Mouse (Mus musculus) heart, embryonic 14.5 days (tissue): ENCODE data around the gene Car5a. TPM values are rescaled to one million over a fixed set of nuclear protein-coding genes. Genes with fewer than 3 reads are reported as not detected.

Experiments used
- ATAC-seq: fragments of 200-750 bp; cut with Nextera tagmentation; 2 replicates; pipeline ENCODE4 v1.8.0; 2017; ENCODE audit warnings: low read depth, moderate TSS enrichment; ENCODE audit not compliant: insufficient number of reproducible peaks, insufficient read depth, low FRiP score
- H3K27ac ChIP-seq, 2 experiments: fragments of 200-500 bp in 1 of 2; fragments of 300-500 bp in 1 of 2; sonication (generic) in 1 of 2; replicated peaks in 1 of 2; 2 replicates each; pipeline ENCODE4 v1.5.1; 2012 to 2014; ENCODE audit warnings: low read depth in 2 of 2, low read length in 2 of 2, control low read depth in 1 of 2, mild to moderate bottlenecking in 1 of 2, mixed read lengths in 1 of 2; ENCODE audit not compliant: control insufficient read depth in 1 of 2, insufficient read depth in 1 of 2
- H3K27me3 ChIP-seq: fragments of 300-500 bp; sonication (generic); 2 replicates; pipeline ENCODE4 v1.6.1; 2014; ENCODE audit warnings: mild to moderate bottlenecking, low read length, control low read depth; ENCODE audit not compliant: control insufficient read depth, insufficient read depth
- H3K36me3 ChIP-seq: fragments of 300-500 bp; sonication (generic); 2 replicates; pipeline ENCODE4 v1.6.1; 2014; ENCODE audit warnings: mild to moderate bottlenecking, control low read depth, low read length, mixed read lengths; ENCODE audit not compliant: control insufficient read depth, insufficient read depth
- H3K4me1 ChIP-seq, 2 experiments: fragments of 200-500 bp in 1 of 2; fragments of 300-500 bp in 1 of 2; sonication (generic) in 1 of 2; 2 replicates each; pipeline ENCODE4 v1.6.1; 2012 to 2014; ENCODE audit warnings: low read length in 2 of 2, control low read depth in 1 of 2, mixed read lengths in 1 of 2; ENCODE audit not compliant: control insufficient read depth in 2 of 2, insufficient read depth in 2 of 2
- H3K4me2 ChIP-seq: fragments of 300-500 bp; sonication (generic); 2 replicates; pipeline ENCODE4 v1.6.1; 2014; ENCODE audit warnings: mild to moderate bottlenecking, low read length
- H3K4me3 ChIP-seq, 2 experiments: fragments of 200-500 bp in 1 of 2; fragments of 300-500 bp in 1 of 2; sonication (generic) in 1 of 2; 2 replicates each; pipeline ENCODE4 v1.5.1; 2012 to 2014; ENCODE audit warnings: low read length in 2 of 2, mild to moderate bottlenecking in 2 of 2, control low read depth in 1 of 2, low read depth in 1 of 2, moderate library complexity in 1 of 2; ENCODE audit not compliant: control insufficient read depth in 1 of 2, insufficient read depth in 1 of 2
- H3K9ac ChIP-seq: fragments of 300-500 bp; sonication (generic); 2 replicates; pipeline ENCODE4 v1.6.1; 2014; ENCODE audit warnings: mild to moderate bottlenecking, low read length
- H3K9me3 ChIP-seq: fragments of 300-500 bp; sonication (generic); 2 replicates; pipeline ENCODE4 v1.6.1; 2016; ENCODE audit warnings: low read length, control low read depth; ENCODE audit not compliant: control insufficient read depth
- WGBS: fragments of 180-500 bp; shearing (Covaris S2); extraction: QIAGEN DNeasy Blood & Tissue Kit; methylation state at CpG from one replicate; pipeline ENCODE4 v1.1.7; 2014; 5-methylcytosine and 5-hydroxymethylcytosine counted together
- polyA plus RNA-seq: library from polyadenylated mRNA; unstranded; fragments of >200 nt; fragmentation: Nextera tagmentation; extraction: Ambion mirVana; gene quantifications from 2 replicates; pipeline ENCODE4 v1.2.1, GENCODE M21; 2014

Car5a gene
- polyA plus RNA-seq, 1 experiment from 2014 or later, result not detected

DNA sequence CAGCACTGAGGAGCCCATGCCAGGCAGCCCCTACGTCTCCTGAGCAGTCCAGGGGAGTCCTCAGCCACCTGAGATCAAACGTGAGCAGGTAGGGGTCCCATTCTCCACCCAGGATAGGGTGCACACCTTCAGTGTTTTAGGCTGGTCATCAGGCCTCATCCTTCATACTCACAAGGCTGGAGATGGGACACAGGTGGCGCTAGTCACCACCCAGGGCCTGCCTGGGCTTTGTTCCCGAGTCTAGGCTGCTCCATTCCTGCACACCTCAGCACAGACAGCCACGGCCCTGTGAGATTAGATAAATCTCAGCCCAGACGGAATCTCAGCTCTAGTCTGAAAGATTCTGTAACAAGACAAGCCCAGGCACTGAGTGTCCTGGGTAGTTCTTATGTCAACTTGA, 40.7 kb downstream of the Car5a start:
- WGBS, result 46% methylated on average over 6 of the region's 6 CpGs
- ATAC-seq, result no peak
- no peak overlapping the region for H3K9ac ChIP-seq
- H3K4me3 ChIP-seq, result no peak overlapping the region
- peaks cover 28 to 39% of the 10 kb centered on the region in 2 experiments for H3K4me1 ChIP-seq
- no peaks in the 10 kb centered on the region for H3K9me3 ChIP-seq
- H3K4me2 ChIP-seq, result no peak overlapping the region
- H3K27ac ChIP-seq, result no peak overlapping the region
- no peaks in the 10 kb centered on the region; the same call in 1 of the 2 replicates for H3K27me3 ChIP-seq
- no peaks in the 10 kb centered on the region for H3K36me3 ChIP-seq

DNA sequence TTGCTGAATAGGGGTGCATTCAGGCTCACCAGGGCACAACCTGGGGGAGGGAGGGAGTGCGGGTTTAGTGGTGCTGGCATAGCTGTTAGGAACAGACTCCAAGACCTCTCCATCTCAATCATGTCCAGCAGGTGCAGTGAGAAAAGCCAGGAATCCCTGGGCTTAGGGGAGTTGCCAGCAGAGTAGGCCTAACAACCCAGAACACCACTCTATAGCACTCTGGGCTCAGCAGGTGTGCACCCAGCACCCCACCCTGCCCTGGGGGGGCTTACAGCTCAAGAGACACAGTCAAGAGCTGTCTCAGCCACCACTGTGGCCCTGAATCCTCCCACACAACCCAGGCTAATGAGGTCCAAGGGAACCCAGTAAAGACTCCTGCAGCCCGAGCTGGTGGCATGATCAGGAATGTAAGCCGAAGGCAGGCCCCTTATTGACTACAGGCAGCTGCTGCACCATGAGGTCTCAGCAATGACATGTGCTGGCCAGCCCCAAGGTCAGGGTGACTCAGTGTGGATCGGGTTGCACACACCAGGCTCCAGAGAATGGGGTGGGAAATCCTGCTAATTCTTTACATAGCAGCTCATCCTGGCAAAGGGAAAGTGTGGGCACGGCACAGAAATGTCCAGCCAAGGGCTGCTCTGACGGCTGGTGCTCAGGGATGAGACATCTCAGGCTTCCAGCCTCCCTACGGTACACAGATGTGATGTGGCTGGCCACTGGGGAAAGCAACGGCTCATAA, 43.0 kb downstream of the Car5a start:
- no peak; the same call in 1 of the 2 replicates for ATAC-seq
- H3K27ac ChIP-seq, result peak overlapping the region; percentile 76
- 31% methylated on average over 8 of the region's 8 CpGs for WGBS

GRCm38 (mm10) chr8:121899180-121900044, 45.3 kb downstream of the Car5a start:
- 81% methylated on average over 18 of the region's 18 CpGs for WGBS
- H3K4me1 ChIP-seq, result peaks cover 37 to 48% of the 10 kb centered on the region in 2 experiments
- peak overlapping the region; percentile 4; the same call in 1 of the 2 replicates for H3K4me2 ChIP-seq

More for the DNA sequence above, 43.0 kb downstream of the Car5a start:
- peak overlapping the region; percentile 62 for H3K9ac ChIP-seq
- H3K4me2 ChIP-seq, result peak overlapping the region; percentile 35
- H3K4me1 ChIP-seq, result peaks cover 39 to 55% of the 10 kb centered on the region in 2 experiments
- H3K9me3 ChIP-seq, result no peaks in the 10 kb centered on the region
- H3K4me3 ChIP-seq, result no peak overlapping the region
- H3K36me3 ChIP-seq, result no peaks in the 10 kb centered on the region
- no peaks in the 10 kb centered on the region for H3K27me3 ChIP-seq

GRCm38 (mm10) chr8:121898401-121898931, 46.2 kb downstream of the Car5a start:
- ATAC-seq, result peak; percentile 62
- H3K27ac ChIP-seq, result peak overlapping the region; percentile 71 to 82
- H3K9me3 ChIP-seq, result no peaks in the 10 kb centered on the region
- H3K4me2 ChIP-seq, result peak overlapping the region; percentile 53
- H3K4me1 ChIP-seq, result peaks cover 37 to 48% of the 10 kb centered on the region in 2 experiments
- H3K4me3 ChIP-seq, result no peak overlapping the region; a peak in 1 of 4 replicates
- WGBS, result 10% methylated on average over 4 of the region's 4 CpGs
- peak overlapping the region; percentile 45 for H3K9ac ChIP-seq
- peaks cover 16% of the 10 kb centered on the region for H3K36me3 ChIP-seq
- H3K27me3 ChIP-seq, result no peaks in the 10 kb centered on the region

More at GRCm38 (mm10) chr8:121899180-121900044, 45.3 kb downstream of the Car5a start:
- no peak overlapping the region; the same call in 1 of the 2 replicates for H3K9ac ChIP-seq
- no peak overlapping the region for H3K4me3 ChIP-seq
- ATAC-seq, result no peak
- H3K27ac ChIP-seq, result no peak overlapping the region; a peak in 1 of 4 replicates
- no peaks in the 10 kb centered on the region for H3K9me3 ChIP-seq
- no peaks in the 10 kb centered on the region for H3K27me3 ChIP-seq
- peaks cover 16% of the 10 kb centered on the region for H3K36me3 ChIP-seq

- H3K4me3 ChIP-seq, result no peak overlapping the region; a peak in 1 of 4 replicates
- peak overlapping the region; percentile 53 for H3K4me2 ChIP-seq
- H3K4me1 ChIP-seq, result peaks cover 37 to 48% of the 10 kb centered on the region in 2 experiments
- WGBS, result 23% methylated on average over 7 of the region's 7 CpGs
- H3K9me3 ChIP-seq, result no peaks in the 10 kb centered on the region
- peak overlapping the region; percentile 45 for H3K9ac ChIP-seq
- no peaks in the 10 kb centered on the region for H3K27me3 ChIP-seq
- H3K27ac ChIP-seq, result peak overlapping the region; percentile 71 to 82
- peak; percentile 16 for ATAC-seq
- peaks cover 16% of the 10 kb centered on the region for H3K36me3 ChIP-seq
Observed at GRCm38 (mm10) chr8:121897871-121898381, 46.8 kb downstream of the Car5a start.

- WGBS, result 89% methylated on average over 9 of the region's 9 CpGs
- ATAC-seq, result no peak
- peaks cover 32 to 46% of the 10 kb centered on the region in 2 experiments for H3K4me1 ChIP-seq
- H3K36me3 ChIP-seq, result peaks cover 16% of the 10 kb centered on the region
- H3K4me2 ChIP-seq, result no peak overlapping the region
- H3K27me3 ChIP-seq, result no peaks in the 10 kb centered on the region
- no peak overlapping the region for H3K4me3 ChIP-seq
- H3K9me3 ChIP-seq, result no peaks in the 10 kb centered on the region
- peak overlapping the region; percentile 45 for H3K9ac ChIP-seq
- H3K27ac ChIP-seq, result peak overlapping the region in 1 of 2 experiments; percentile 82; a peak in 1 of 4 replicates
Observed at GRCm38 (mm10) chr8:121897205-121897604, 47.5 kb downstream of the Car5a start.
